Comparison of ENCODE assay signal across 20 mouse cellular contexts in the genomic region with DNA sequence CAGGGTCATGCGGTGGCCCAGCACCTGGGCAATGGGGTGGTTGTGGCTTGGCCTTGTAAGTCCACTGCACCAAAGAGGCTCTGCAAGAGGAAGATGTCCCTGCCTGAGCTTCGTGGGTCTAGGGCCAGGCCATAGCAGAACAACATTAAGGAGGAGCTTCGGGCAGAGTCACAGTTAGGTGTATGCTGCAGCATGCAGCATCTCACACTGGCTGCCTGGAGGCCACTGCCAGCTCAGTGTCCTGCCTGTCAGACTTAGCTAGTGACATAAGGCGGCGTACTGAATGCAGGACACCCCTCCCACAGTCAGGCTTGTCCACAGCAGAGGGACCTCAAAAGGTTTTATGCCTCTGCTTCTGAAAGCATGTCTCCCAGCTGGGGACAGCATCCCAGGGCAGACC. TPM values are rescaled to one million over a fixed set of nuclear protein-coding genes. Genes with fewer than 3 reads are reported as not detected.
DNase-seq lines count a peak whose midpoint lies in the region; ATAC-seq lines count a peak whose summit lies in the region.
"Had no signal": no experiment of that assay in that cellular context is flagged by ENCODE, and none has a peak within 500 bp of the region (broad histone marks: within the 10 kb centered on the region; RNA-seq: fewer than 3 reads in every experiment).

No protein-coding gene starts in this region.

- no peaks in the 10 kb centered on the region for H3K9me3 ChIP-seq in hindbrain, embryonic 10.5 days
- no peaks in the 10 kb centered on the region for H3K9me3 ChIP-seq in hindbrain, embryonic 11.5 days (ENCODE audit: control insufficient read depth, low read length)
- no peaks in the 10 kb centered on the region for H3K9me3 ChIP-seq in midbrain, embryonic 13.5 days
- no peaks in the 10 kb centered on the region for H3K9me3 ChIP-seq in midbrain, embryonic 15.5 days
- no peaks in the 10 kb centered on the region for H3K9me3 ChIP-seq in midbrain, embryonic 16.5 days (replicated peaks; ENCODE audit: control insufficient read depth, low read length, poor library complexity, severe bottlenecking)
- H3K9me3 ChIP-seq in intestine, embryonic 15.5 days, result no peaks in the 10 kb centered on the region
- H3K9me3 ChIP-seq: embryonic facial prominence, embryonic 10.5 days; heart, embryonic 15.5 days; hindbrain, embryonic 15.5 days had no signal

- no peak overlapping the region for H3K9ac ChIP-seq in hindbrain, embryonic 11.5 days (ENCODE audit: low read depth, low read length)
- no peak overlapping the region for H3K9ac ChIP-seq in midbrain, embryonic 13.5 days (replicated peaks)
- H3K9ac ChIP-seq in midbrain, embryonic 15.5 days, result no peak overlapping the region
- H3K9ac ChIP-seq in midbrain, embryonic 16.5 days (ENCODE audit: low read depth, low read length), result 0 out of 2 replicates have a peak overlapping the region, but pooled peaks have one; percentile 34
- H3K9ac ChIP-seq in intestine, embryonic 15.5 days, result no peak overlapping the region
- H3K9ac ChIP-seq: heart, embryonic 15.5 days; hindbrain, embryonic 15.5 days had no signal

- H3K36me3 ChIP-seq in hindbrain, embryonic 10.5 days, result no peaks in the 10 kb centered on the region
- H3K36me3 ChIP-seq in hindbrain, embryonic 11.5 days (ENCODE audit: control insufficient read depth, insufficient read depth, low read length), result no peaks in the 10 kb centered on the region
- H3K36me3 ChIP-seq in midbrain, embryonic 13.5 days, result no peaks in the 10 kb centered on the region
- H3K36me3 ChIP-seq in midbrain, embryonic 15.5 days (replicated peaks), result no peaks in the 10 kb centered on the region
- H3K36me3 ChIP-seq in midbrain, embryonic 16.5 days (ENCODE audit: control insufficient read depth, insufficient read depth, low read length), result no peaks in the 10 kb centered on the region
- H3K36me3 ChIP-seq in intestine, embryonic 15.5 days, result no peaks in the 10 kb centered on the region
- H3K36me3 ChIP-seq: embryonic facial prominence, embryonic 10.5 days; heart, embryonic 15.5 days; hindbrain, embryonic 15.5 days had no signal

- peak; percentile 55 for DNase-seq in cerebellum, postnatal 25 days
- DNase-seq in cerebellum, adult 8-10 months, result no peak
- DNase-seq in hindbrain, embryonic 10.5 days (ENCODE audit: low spot score), result no peak
- no peak for DNase-seq in hindbrain, embryonic 11.5 days (ENCODE audit: low spot score)
- DNase-seq: adrenal gland, postnatal 10 days; gastrocnemius, postnatal 14 days; heart, adult 2 months; heart, postnatal 14 days had no signal

- no peak overlapping the region for H3K4me3 ChIP-seq in hindbrain, embryonic 10.5 days
- no peak overlapping the region for H3K4me3 ChIP-seq in hindbrain, embryonic 11.5 days (ENCODE audit: low read depth, low read length)
- no peak overlapping the region for H3K4me3 ChIP-seq in midbrain, embryonic 13.5 days (replicated peaks)
- no peak overlapping the region for H3K4me3 ChIP-seq in midbrain, embryonic 15.5 days
- no peak overlapping the region for H3K4me3 ChIP-seq in midbrain, embryonic 16.5 days (ENCODE audit: low read depth, low read length)
- no peak overlapping the region for H3K4me3 ChIP-seq in intestine, embryonic 15.5 days (replicated peaks)
- H3K4me3 ChIP-seq: embryonic facial prominence, embryonic 10.5 days; heart, adult 2 months; heart, embryonic 15.5 days; hindbrain, embryonic 15.5 days had no signal

- ATAC-seq in hindbrain, embryonic 11.5 days (ENCODE audit: low FRiP score), result no peak
- ATAC-seq in midbrain, embryonic 13.5 days, result no peak; the same call in 1 of the 2 replicates
- no peak for ATAC-seq in midbrain, embryonic 15.5 days (replicated peaks)
- ATAC-seq in midbrain, embryonic 16.5 days, result no peak
- no peak for ATAC-seq in intestine, embryonic 15.5 days
- ATAC-seq: CD4-positive, CD25-positive, alpha-beta regulatory T cell, adult 4 months; forebrain, embryonic 16.5 days; intestine, postnatal 0 days had no signal

- peaks cover 34% of the 10 kb centered on the region for H3K4me1 ChIP-seq in hindbrain, embryonic 10.5 days (replicated peaks)
- H3K4me1 ChIP-seq in hindbrain, embryonic 11.5 days (replicated peaks; ENCODE audit: control insufficient read depth, insufficient read depth, low read length), result 0 out of 2 replicates have a peak, but pooled peaks cover 2% of the 10 kb centered on the region
- H3K4me1 ChIP-seq in midbrain, embryonic 13.5 days (replicated peaks), result peaks cover 8% of the 10 kb centered on the region
- H3K4me1 ChIP-seq in midbrain, embryonic 15.5 days, result peaks cover 5% of the 10 kb centered on the region; the same call in 1 of the 2 replicates
- peaks cover 8% of the 10 kb centered on the region for H3K4me1 ChIP-seq in midbrain, embryonic 16.5 days (ENCODE audit: control insufficient read depth, insufficient read depth, low read length)
- H3K4me1 ChIP-seq in intestine, embryonic 15.5 days (replicated peaks), result no peaks in the 10 kb centered on the region
- H3K4me1 ChIP-seq: heart, embryonic 15.5 days; hindbrain, embryonic 15.5 days had no signal

- peak overlapping the region; percentile 59 for H3K27ac ChIP-seq in hindbrain, embryonic 10.5 days
- no peak overlapping the region for H3K27ac ChIP-seq in hindbrain, embryonic 11.5 days (ENCODE audit: low read depth, low read length)
- H3K27ac ChIP-seq in midbrain, embryonic 13.5 days, result peak overlapping the region; percentile 35; the same call in 1 of the 2 replicates
- H3K27ac ChIP-seq in midbrain, embryonic 15.5 days, result no peak overlapping the region
- no peak overlapping the region for H3K27ac ChIP-seq in midbrain, embryonic 16.5 days (ENCODE audit: low read length)
- no peak overlapping the region for H3K27ac ChIP-seq in intestine, embryonic 15.5 days
- H3K27ac ChIP-seq: embryonic facial prominence, embryonic 10.5 days; heart, adult 2 months; heart, embryonic 15.5 days; hindbrain, embryonic 15.5 days had no signal

- H3K4me2 ChIP-seq in hindbrain, embryonic 11.5 days (replicated peaks; ENCODE audit: low read depth, low read length), result no peak overlapping the region
- H3K4me2 ChIP-seq in midbrain, embryonic 13.5 days (replicated peaks), result no peak overlapping the region
- no peak overlapping the region for H3K4me2 ChIP-seq in midbrain, embryonic 15.5 days
- H3K4me2 ChIP-seq in midbrain, embryonic 16.5 days (ENCODE audit: low read length), result no peak overlapping the region
- no peak overlapping the region for H3K4me2 ChIP-seq in intestine, embryonic 15.5 days (replicated peaks)
- H3K4me2 ChIP-seq: heart, embryonic 11.5 days; heart, embryonic 15.5 days; hindbrain, embryonic 15.5 days had no signal

- 70% methylated on average over 5 of the region's 5 CpGs for WGBS in hindbrain, embryonic 10.5 days
- WGBS in hindbrain, embryonic 11.5 days, result 74% methylated on average over 5 of the region's 5 CpGs
- 58% methylated on average over 5 of the region's 5 CpGs for WGBS in midbrain, embryonic 13.5 days
- WGBS in midbrain, embryonic 15.5 days, result 61% methylated on average over 5 of the region's 5 CpGs
- WGBS in midbrain, embryonic 16.5 days, result 69% methylated on average over 5 of the region's 5 CpGs
- 76% methylated on average over 5 of the region's 5 CpGs for WGBS in intestine, embryonic 15.5 days

- peaks cover 9% of the 10 kb centered on the region; the same call in 1 of the 2 replicates for H3K27me3 ChIP-seq in hindbrain, embryonic 10.5 days (ENCODE audit: insufficient read depth, poor library complexity, severe bottlenecking)
- H3K27me3 ChIP-seq in hindbrain, embryonic 11.5 days (ENCODE audit: control insufficient read depth, insufficient read depth, low read length), result no peaks in the 10 kb centered on the region
- H3K27me3 ChIP-seq in midbrain, embryonic 13.5 days, result no peaks in the 10 kb centered on the region
- H3K27me3 ChIP-seq in midbrain, embryonic 15.5 days (replicated peaks), result no peaks in the 10 kb centered on the region
- no peaks in the 10 kb centered on the region for H3K27me3 ChIP-seq in midbrain, embryonic 16.5 days (ENCODE audit: control insufficient read depth, insufficient read depth, low read depth, low read length)
- no peaks in the 10 kb centered on the region for H3K27me3 ChIP-seq in intestine, embryonic 15.5 days (replicated peaks)
- H3K27me3 ChIP-seq: hindbrain, embryonic 15.5 days had no signal

RNA-seq across cellular contexts. Expression of gene Slc22a12, which starts 26.2 kb away (rescaled TPM):
- polyA plus RNA-seq in hindbrain, embryonic 10.5 days (2016; fragmentation: Nextera tagmentation; extraction: Ambion mirVana), result not detected in 2 replicates
- not detected in 2 replicates for polyA plus RNA-seq in hindbrain, embryonic 11.5 days (2014; fragmentation: Nextera tagmentation; extraction: Ambion mirVana)
- 0.19 TPM in 1 of 2 replicates, not detected in the other for polyA plus RNA-seq in midbrain, embryonic 13.5 days (2015; fragmentation: Nextera tagmentation; extraction: Ambion mirVana)
- 0.17 and 0.32 TPM in 2 replicates for polyA plus RNA-seq in midbrain, embryonic 15.5 days (2015; fragmentation: Nextera tagmentation; extraction: Ambion mirVana)
- polyA plus RNA-seq in midbrain, embryonic 16.5 days (2015; fragmentation: Nextera tagmentation; extraction: Ambion mirVana), result 0.11 TPM in 1 of 2 replicates, not detected in the other
- 0.13 TPM in 1 of 2 replicates, not detected in the other for polyA plus RNA-seq in intestine, embryonic 15.5 days (2015; fragmentation: Nextera tagmentation; extraction: Ambion mirVana)
- polyA plus RNA-seq: CD4-positive, CD25-positive, alpha-beta regulatory T cell, adult 4 months; embryonic facial prominence, embryonic 10.5 days; embryonic facial prominence, embryonic 14.5 days; forebrain, embryonic 16.5 days; heart, adult 2 months; heart, embryonic 11.5 days; heart, embryonic 15.5 days; hindbrain, embryonic 15.5 days; intestine, postnatal 0 days had no signal

Comparison
In these comparisons a context has a peak if more than half of its experiments do, and no peak if none do; other contexts are left out.
1. DNase-seq: peak in cerebellum, postnatal 25 days (2 of 2); none in cerebellum, adult 8-10 months (single experiment), hindbrain, embryonic 10.5 days (single experiment) and hindbrain, embryonic 11.5 days (single experiment).
2. H3K27ac ChIP-seq: peak in hindbrain, embryonic 10.5 days (single experiment) and midbrain, embryonic 13.5 days (single experiment); none in hindbrain, embryonic 11.5 days (single experiment), midbrain, embryonic 15.5 days (single experiment), midbrain, embryonic 16.5 days (single experiment) and intestine, embryonic 15.5 days (single experiment).